8 mouse cellular contexts compared by ENCODE assay signal in genomic region chr17:46711612-46712271, GRCm38 (mm10). TPM values are rescaled to one million over a fixed set of nuclear protein-coding genes. Genes with fewer than 3 reads are reported as not detected.
A peak's percentile ranks its signal among the peaks of the same experiment; 100 is the strongest.
DNase-seq lines count a peak whose midpoint lies in the region; ATAC-seq and TF ChIP-seq lines count a peak whose summit lies in the region.

No protein-coding gene starts in this region.

- peak overlapping the region; percentile 98 for H3K4me2 ChIP-seq in forebrain, embryonic 14.5 days (ENCODE audit: low read length)
- H3K4me2 ChIP-seq in hindbrain, embryonic 16.5 days (ENCODE audit: low read length): peak overlapping the region; percentile 89
- H3K4me2 ChIP-seq in limb, embryonic 15.5 days: peak overlapping the region; percentile 90
- peak overlapping the region; percentile 99 for H3K4me2 ChIP-seq in midbrain, embryonic 16.5 days (ENCODE audit: low read length)

- H3K27me3 ChIP-seq in heart, adult 2 months (ENCODE audit: control insufficient read depth, insufficient read depth, low read length): no peaks in the 10 kb centered on the region
- no peaks in the 10 kb centered on the region for H3K27me3 ChIP-seq in forebrain, embryonic 14.5 days (replicated peaks; ENCODE audit: control insufficient read depth, insufficient read depth, low read length)
- H3K27me3 ChIP-seq in hindbrain, embryonic 16.5 days (replicated peaks; ENCODE audit: control insufficient read depth, insufficient read depth, low read length): no peaks in the 10 kb centered on the region
- H3K27me3 ChIP-seq in limb, embryonic 15.5 days: no peaks in the 10 kb centered on the region
- no peaks in the 10 kb centered on the region for H3K27me3 ChIP-seq in midbrain, embryonic 16.5 days (ENCODE audit: control insufficient read depth, insufficient read depth, low read depth, low read length)

- H3K36me3 ChIP-seq in heart, adult 2 months (ENCODE audit: control insufficient read depth, insufficient read depth, low read length): 0 out of 2 replicates have a peak, but pooled peaks cover 2% of the 10 kb centered on the region
- H3K36me3 ChIP-seq in forebrain, embryonic 14.5 days (ENCODE audit: control insufficient read depth, insufficient read depth, low read length): peaks cover 28% of the 10 kb centered on the region
- H3K36me3 ChIP-seq in hindbrain, embryonic 16.5 days (ENCODE audit: control insufficient read depth, insufficient read depth, low read length): peaks cover 20% of the 10 kb centered on the region
- peaks cover 29% of the 10 kb centered on the region for H3K36me3 ChIP-seq in limb, embryonic 15.5 days
- peaks cover 6% of the 10 kb centered on the region for H3K36me3 ChIP-seq in midbrain, embryonic 16.5 days (ENCODE audit: control insufficient read depth, insufficient read depth, low read length)

- peak; percentile 60 to 62 for DNase-seq in heart, adult 2 months
- DNase-seq in heart, postnatal 25 days (ENCODE audit: low spot score): no peak
- peak; percentile 78 for DNase-seq in adrenal gland, adult 2 months
- no peak for DNase-seq in forebrain, embryonic 14.5 days (ENCODE audit: low spot score)
- DNase-seq in urinary bladder, postnatal 25 days (ENCODE audit: low spot score): peak; percentile 58

- H3K4me3 ChIP-seq in heart, adult 2 months: peak overlapping the region; percentile 75
- H3K4me3 ChIP-seq in forebrain, embryonic 14.5 days (ENCODE audit: low read depth, low read length): peak overlapping the region; percentile 97
- peak overlapping the region; percentile 98 for H3K4me3 ChIP-seq in hindbrain, embryonic 16.5 days (ENCODE audit: low read length)
- peak overlapping the region; percentile 99 for H3K4me3 ChIP-seq in limb, embryonic 15.5 days
- H3K4me3 ChIP-seq in midbrain, embryonic 16.5 days (ENCODE audit: low read depth, low read length): peak overlapping the region; percentile 99

- H3K27ac ChIP-seq in heart, adult 2 months: peak overlapping the region; percentile 86
- H3K27ac ChIP-seq in forebrain, embryonic 14.5 days (ENCODE audit: low read depth, low read length): peak overlapping the region; percentile 67; the same call in 1 of the 2 replicates
- H3K27ac ChIP-seq in hindbrain, embryonic 16.5 days (ENCODE audit: low read depth, low read length): peak overlapping the region; percentile 80
- peak overlapping the region; percentile 74 for H3K27ac ChIP-seq in limb, embryonic 15.5 days
- H3K27ac ChIP-seq in midbrain, embryonic 16.5 days (ENCODE audit: low read length): peak overlapping the region; percentile 51; the same call in 1 of the 2 replicates

- no peak for TF ChIP-seq EP300 in heart, adult 2 months (IDR thresholded peaks at IDR 0.05; ENCODE audit: insufficient read depth, low read depth, low read length)

- peak; percentile 75 for ATAC-seq in forebrain, embryonic 14.5 days
- ATAC-seq in hindbrain, embryonic 16.5 days: peak; percentile 71
- ATAC-seq in limb, embryonic 15.5 days (ENCODE audit: insufficient number of reproducible peaks, low FRiP score, low TSS enrichment, low read depth): peak; percentile 33; the same call in 1 of the 2 replicates
- peak; percentile 73 for ATAC-seq in midbrain, embryonic 16.5 days

- TF ChIP-seq POLR2A in heart, adult 2 months (IDR thresholded peaks at IDR 0.05; ENCODE audit: insufficient read depth, low read depth, low read length): no peak

- under 1% methylated on average over 67 of the region's 76 CpGs for WGBS in heart, adult 2 months
- WGBS in forebrain, embryonic 14.5 days: under 1% methylated on average over 62 of the region's 76 CpGs
- WGBS in hindbrain, embryonic 16.5 days: 1% methylated on average over 45 of the region's 76 CpGs
- WGBS in limb, embryonic 15.5 days: under 1% methylated on average over 68 of the region's 76 CpGs
- WGBS in midbrain, embryonic 16.5 days: 1% methylated on average over 56 of the region's 76 CpGs

- H3K79me2 ChIP-seq in heart, adult 2 months (replicated peaks; ENCODE audit: control insufficient read depth, insufficient read depth, low read length): peaks cover 2% of the 10 kb centered on the region; the same call in 1 of the 2 replicates

- intact Hi-C loops in heart, adult 2 months (cut with DNase I): loop anchor here (2.0 to 5.0 kb wide), 4 partner anchors 31 to 159 kb away; partner anchors contain the start of genes Cnpy3 and Klhdc3
- intact Hi-C loops in heart, postnatal 25 days (cut with DNase I): loop anchor here (2.0 to 5.0 kb wide), 2 partner anchors 65 to 184 kb away; partner anchors contain the start of genes Klc4 and Mrpl2

- H3K9me3 ChIP-seq in forebrain, embryonic 14.5 days (replicated peaks; ENCODE audit: control insufficient read depth, low read length): no peaks in the 10 kb centered on the region
- H3K9me3 ChIP-seq in hindbrain, embryonic 16.5 days (ENCODE audit: control insufficient read depth, low read length): no peaks in the 10 kb centered on the region
- H3K9me3 ChIP-seq in limb, embryonic 15.5 days: no peaks in the 10 kb centered on the region
- H3K9me3 ChIP-seq in midbrain, embryonic 16.5 days (replicated peaks; ENCODE audit: control insufficient read depth, low read length, poor library complexity, severe bottlenecking): no peaks in the 10 kb centered on the region

- H3K9ac ChIP-seq in heart, adult 2 months (ENCODE audit: low read depth, low read length): peak overlapping the region; percentile 98
- H3K9ac ChIP-seq in forebrain, embryonic 14.5 days (ENCODE audit: low read length): peak overlapping the region; percentile 84
- peak overlapping the region; percentile 95 for H3K9ac ChIP-seq in hindbrain, embryonic 16.5 days (ENCODE audit: low read depth, low read length)
- peak overlapping the region; percentile 90 for H3K9ac ChIP-seq in limb, embryonic 15.5 days
- peak overlapping the region; percentile 94 for H3K9ac ChIP-seq in midbrain, embryonic 16.5 days (ENCODE audit: low read depth, low read length)

- no peak for TF ChIP-seq CTCF in heart, adult 2 months (IDR thresholded peaks at IDR 0.05)

- peaks cover 3% of the 10 kb centered on the region for H3K4me1 ChIP-seq in heart, adult 2 months (ENCODE audit: control insufficient read depth, insufficient read depth, low read length)
- peaks cover 6% of the 10 kb centered on the region for H3K4me1 ChIP-seq in forebrain, embryonic 14.5 days (ENCODE audit: control insufficient read depth, insufficient read depth, low read length)
- H3K4me1 ChIP-seq in hindbrain, embryonic 16.5 days (ENCODE audit: control insufficient read depth, insufficient read depth, low read depth, low read length): peaks cover 12% of the 10 kb centered on the region
- H3K4me1 ChIP-seq in limb, embryonic 15.5 days: peaks cover 14% of the 10 kb centered on the region
- H3K4me1 ChIP-seq in midbrain, embryonic 16.5 days (ENCODE audit: control insufficient read depth, insufficient read depth, low read length): peaks cover 13% of the 10 kb centered on the region

RNA-seq across cellular contexts. Expression of gene Pex6, which starts 0.5 kb away (rescaled TPM):
- 10 to 100 TPM; 33.4 to 36.5 TPM for total RNA-seq in heart, adult 2 months (2021)
- polyA plus RNA-seq in heart, adult 2 months (2012; rRNA removed): 33.7 and 34.1 TPM in 2 replicates
- total RNA-seq in heart, postnatal 25 days (2021): 10 to 100 TPM; 29.9 to 32.2 TPM
- total RNA-seq in adrenal gland, adult 2 months (2021): 10 to 100 TPM; 49.5 to 69.2 TPM
- 167 and 190 TPM in 2 replicates for polyA plus RNA-seq in adrenal gland, adult 2 months (2012; rRNA removed)
- 16.9 and 17.6 TPM in 2 replicates for polyA plus RNA-seq in forebrain, embryonic 14.5 days (2014; fragmentation: Nextera tagmentation; extraction: Ambion mirVana)
- 23.0 and 25.7 TPM in 2 replicates for polyA plus RNA-seq in hindbrain, embryonic 16.5 days (2015; fragmentation: Nextera tagmentation; extraction: Ambion mirVana)
- 22.4 and 29.4 TPM in 2 replicates for polyA plus RNA-seq in limb, embryonic 15.5 days (2015; fragmentation: Nextera tagmentation; extraction: Ambion mirVana)
- 22.6 and 22.7 TPM in 2 replicates for polyA plus RNA-seq in midbrain, embryonic 16.5 days (2015; fragmentation: Nextera tagmentation; extraction: Ambion mirVana)

RNA-seq across cellular contexts. Expression of gene Ppp2r5d, which starts 6.8 kb away (rescaled TPM):
- 10 to 100 TPM; 28.1 to 32.0 TPM for total RNA-seq in heart, adult 2 months (2021)
- polyA plus RNA-seq in heart, adult 2 months (2012; rRNA removed): 30.8 and 40.6 TPM in 2 replicates
- total RNA-seq in heart, postnatal 25 days (2021): 10 to 100 TPM; 33.2 to 34.9 TPM
- 10 to 100 TPM; 42.6 to 50.3 TPM for total RNA-seq in adrenal gland, adult 2 months (2021)
- polyA plus RNA-seq in adrenal gland, adult 2 months (2012; rRNA removed): 44.2 and 46.1 TPM in 2 replicates
- 73.9 and 78.0 TPM in 2 replicates for polyA plus RNA-seq in forebrain, embryonic 14.5 days (2014; fragmentation: Nextera tagmentation; extraction: Ambion mirVana)
- polyA plus RNA-seq in hindbrain, embryonic 16.5 days (2015; fragmentation: Nextera tagmentation; extraction: Ambion mirVana): 102 and 112 TPM in 2 replicates
- polyA plus RNA-seq in limb, embryonic 15.5 days (2015; fragmentation: Nextera tagmentation; extraction: Ambion mirVana): 82.6 and 86.7 TPM in 2 replicates
- polyA plus RNA-seq in midbrain, embryonic 16.5 days (2015; fragmentation: Nextera tagmentation; extraction: Ambion mirVana): 94.8 and 102 TPM in 2 replicates

RNA-seq across cellular contexts. Expression of gene Gnmt, which starts 17.2 kb away (rescaled TPM):
- 1 to 10 TPM; 2.8 to 4.4 TPM for total RNA-seq in heart, adult 2 months (2021)
- 3.3 and 5.1 TPM in 2 replicates for polyA plus RNA-seq in heart, adult 2 months (2012; rRNA removed)
- total RNA-seq in heart, postnatal 25 days (2021): 1 to 10 TPM in 1 of 2 experiments, under 1 TPM in 1; 0.92 to 2.3 TPM
- 1 to 10 TPM; 1.2 to 6.5 TPM for total RNA-seq in adrenal gland, adult 2 months (2021)
- polyA plus RNA-seq in adrenal gland, adult 2 months (2012; rRNA removed): 1.0 and 4.0 TPM in 2 replicates
- 0.58 and 0.79 TPM in 2 replicates for polyA plus RNA-seq in forebrain, embryonic 14.5 days (2014; fragmentation: Nextera tagmentation; extraction: Ambion mirVana)
- 1.1 and 1.7 TPM in 2 replicates for polyA plus RNA-seq in hindbrain, embryonic 16.5 days (2015; fragmentation: Nextera tagmentation; extraction: Ambion mirVana)
- polyA plus RNA-seq in limb, embryonic 15.5 days (2015; fragmentation: Nextera tagmentation; extraction: Ambion mirVana): 1.5 and 2.5 TPM in 2 replicates
- polyA plus RNA-seq in midbrain, embryonic 16.5 days (2015; fragmentation: Nextera tagmentation; extraction: Ambion mirVana): 0.68 and 0.83 TPM in 2 replicates

RNA-seq across cellular contexts. Expression of gene Klhdc3, which starts 31.0 kb away (rescaled TPM):
- 10 to 100 TPM; 57.3 to 68.9 TPM for total RNA-seq in heart, adult 2 months (2021)
- 91.8 and 105 TPM in 2 replicates for polyA plus RNA-seq in heart, adult 2 months (2012; rRNA removed)
- 100 to 1,000 TPM in 1 of 2 experiments, 10 to 100 TPM in 1; 95.5 to 107 TPM for total RNA-seq in heart, postnatal 25 days (2021)
- 10 to 100 TPM; 57.5 to 64.0 TPM for total RNA-seq in adrenal gland, adult 2 months (2021)
- 78.2 and 100 TPM in 2 replicates for polyA plus RNA-seq in adrenal gland, adult 2 months (2012; rRNA removed)
- 147 and 164 TPM in 2 replicates for polyA plus RNA-seq in forebrain, embryonic 14.5 days (2014; fragmentation: Nextera tagmentation; extraction: Ambion mirVana)
- 176 and 179 TPM in 2 replicates for polyA plus RNA-seq in hindbrain, embryonic 16.5 days (2015; fragmentation: Nextera tagmentation; extraction: Ambion mirVana)
- polyA plus RNA-seq in limb, embryonic 15.5 days (2015; fragmentation: Nextera tagmentation; extraction: Ambion mirVana): 132 and 156 TPM in 2 replicates
- polyA plus RNA-seq in midbrain, embryonic 16.5 days (2015; fragmentation: Nextera tagmentation; extraction: Ambion mirVana): 173 TPM in 2 replicates

RNA-seq across cellular contexts. Expression of gene Mea1, which starts 33.1 kb away (rescaled TPM):
- total RNA-seq in heart, adult 2 months (2021): 10 to 100 TPM; 45.4 to 50.3 TPM
- polyA plus RNA-seq in heart, adult 2 months (2012; rRNA removed): 35.3 and 37.8 TPM in 2 replicates
- total RNA-seq in heart, postnatal 25 days (2021): 10 to 100 TPM; 48.6 to 53.8 TPM
- 100 to 1,000 TPM; 106 to 114 TPM for total RNA-seq in adrenal gland, adult 2 months (2021)
- 44.9 and 50.8 TPM in 2 replicates for polyA plus RNA-seq in adrenal gland, adult 2 months (2012; rRNA removed)
- polyA plus RNA-seq in forebrain, embryonic 14.5 days (2014; fragmentation: Nextera tagmentation; extraction: Ambion mirVana): 243 and 265 TPM in 2 replicates
- 317 and 353 TPM in 2 replicates for polyA plus RNA-seq in hindbrain, embryonic 16.5 days (2015; fragmentation: Nextera tagmentation; extraction: Ambion mirVana)
- polyA plus RNA-seq in limb, embryonic 15.5 days (2015; fragmentation: Nextera tagmentation; extraction: Ambion mirVana): 141 and 146 TPM in 2 replicates
- polyA plus RNA-seq in midbrain, embryonic 16.5 days (2015; fragmentation: Nextera tagmentation; extraction: Ambion mirVana): 285 and 318 TPM in 2 replicates

Comparison
In these comparisons a context has a peak if more than half of its experiments do, and no peak if none do; other contexts are left out.
1. DNase-seq: peak in heart, adult 2 months (2 of 2), adrenal gland, adult 2 months (single experiment) and urinary bladder, postnatal 25 days (single experiment); none in heart, postnatal 25 days (single experiment) and forebrain, embryonic 14.5 days (single experiment).
2. Peak in every context shown above with its lines, with median percentiles within 50 percentile points of each other: H3K27ac ChIP-seq, H3K4me3 ChIP-seq, H3K9ac ChIP-seq, ATAC-seq and H3K4me2 ChIP-seq.